Mouse (Mus musculus) megakaryocyte, embryonic 14.5 days (primary cell): ENCODE data around the gene Acap3.

ENCODE experiments used
- FLI1 ChIP-seq: IDR thresholded peaks from 2 replicates; pipeline ENCODE4 v1.6.1; 2012; ENCODE audit warnings: low read length, inconsistent platforms, mixed read lengths
- GATA1 ChIP-seq: IDR thresholded peaks from 3 replicates; pipeline ENCODE4 v1.6.1; 2012; ENCODE audit warnings: mixed read lengths, low read length, inconsistent platforms, borderline replicate concordance

- TF ChIP-seq GATA1 (no peak), FLI1 (no peak)
These were observed 2.8 kb downstream of the Acap3 start for GRCm38 (mm10) chr4:155894311-155894881.
